In the genomic region with DNA sequence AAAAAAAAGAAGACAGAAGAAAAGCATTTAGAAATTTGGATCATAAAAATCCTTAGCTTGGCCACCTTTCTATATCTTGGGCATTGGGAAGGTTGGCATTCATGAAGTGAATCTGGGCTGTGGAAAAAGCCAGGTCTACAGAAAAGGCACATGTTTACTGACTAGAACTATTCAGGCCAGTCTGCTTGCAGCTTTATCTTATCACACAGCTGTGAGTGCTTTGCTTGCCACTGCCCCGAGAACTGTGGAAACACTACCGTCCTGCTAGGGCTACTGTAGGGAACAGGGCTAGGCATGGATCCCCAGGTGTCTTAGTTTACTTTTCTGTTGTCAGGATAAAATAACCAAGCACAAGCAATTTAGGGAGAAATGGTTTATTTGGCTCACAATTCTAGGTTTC, we compare ENCODE assay signal across 31 mouse cellular contexts.
DNase-seq lines count a peak whose midpoint lies in the region; ATAC-seq and TF ChIP-seq lines count a peak whose summit lies in the region.
"Had no signal": no experiment of that assay in that cellular context is flagged by ENCODE, and none has a peak within 500 bp of the region (broad histone marks: within the 10 kb centered on the region; RNA-seq: fewer than 3 reads in every experiment).

No protein-coding gene starts in this region.

- H3K27ac ChIP-seq in heart, embryonic 14.5 days (replicated peaks in 1 of 2; ENCODE audit: control insufficient read depth in 1 of 2, insufficient read depth in 1 of 2, low read depth in 2 of 2, low read length in 2 of 2), result no peak overlapping the region
- no peak overlapping the region for H3K27ac ChIP-seq in liver, embryonic 15.5 days (replicated peaks)
- no peak overlapping the region for H3K27ac ChIP-seq in lung, postnatal 0 days (ENCODE audit: low read length)
- H3K27ac ChIP-seq: embryonic facial prominence, embryonic 12.5 days; heart, embryonic 15.5 days; hindbrain, embryonic 14.5 days; limb, embryonic 12.5 days; macrophage; midbrain, embryonic 10.5 days; midbrain, embryonic 15.5 days; neural tube, embryonic 15.5 days had no signal

- no peak overlapping the region; the same call in 1 of the 2 replicates for H3K4me2 ChIP-seq in heart, embryonic 14.5 days (ENCODE audit: low read length)
- no peak overlapping the region for H3K4me2 ChIP-seq in liver, embryonic 15.5 days
- no peak overlapping the region for H3K4me2 ChIP-seq in lung, postnatal 0 days (replicated peaks; ENCODE audit: low read depth, low read length)
- H3K4me2 ChIP-seq: embryonic facial prominence, embryonic 12.5 days; heart, embryonic 15.5 days; hindbrain, embryonic 14.5 days; limb, embryonic 12.5 days; midbrain, embryonic 15.5 days; neural tube, embryonic 15.5 days had no signal

- no peak overlapping the region for H3K4me3 ChIP-seq in heart, embryonic 14.5 days (ENCODE audit: control insufficient read depth in 1 of 2, insufficient read depth in 1 of 2, low read depth in 1 of 2, low read length in 2 of 2)
- no peak overlapping the region for H3K4me3 ChIP-seq in liver, embryonic 15.5 days (replicated peaks)
- no peak overlapping the region for H3K4me3 ChIP-seq in lung, postnatal 0 days (ENCODE audit: low read depth, low read length)
- H3K4me3 ChIP-seq: embryonic facial prominence, embryonic 12.5 days; heart, embryonic 15.5 days; limb, embryonic 12.5 days; midbrain, embryonic 10.5 days; midbrain, embryonic 15.5 days; neural tube, embryonic 15.5 days had no signal

- H3K4me1 ChIP-seq in heart, embryonic 14.5 days (ENCODE audit: control insufficient read depth in 2 of 2, insufficient read depth in 2 of 2, low read length in 2 of 2), result peaks cover 7 to 8% of the 10 kb centered on the region in 2 experiments
- H3K4me1 ChIP-seq in liver, embryonic 15.5 days (replicated peaks), result peaks cover 25% of the 10 kb centered on the region
- no peaks in the 10 kb centered on the region for H3K4me1 ChIP-seq in lung, postnatal 0 days (ENCODE audit: insufficient read depth, low read depth, low read length)
- H3K4me1 ChIP-seq: embryonic facial prominence, embryonic 12.5 days; limb, embryonic 12.5 days; midbrain, embryonic 10.5 days; midbrain, embryonic 15.5 days; neural tube, embryonic 15.5 days had no signal

- no peaks in the 10 kb centered on the region for H3K36me3 ChIP-seq in heart, embryonic 14.5 days (ENCODE audit: control insufficient read depth, insufficient read depth, low read length)
- H3K36me3 ChIP-seq in liver, embryonic 15.5 days (replicated peaks), result no peaks in the 10 kb centered on the region
- H3K36me3 ChIP-seq in lung, postnatal 0 days (ENCODE audit: insufficient read depth, low read length), result no peaks in the 10 kb centered on the region
- H3K36me3 ChIP-seq: embryonic facial prominence, embryonic 12.5 days; heart, embryonic 15.5 days; limb, embryonic 12.5 days; midbrain, embryonic 10.5 days; midbrain, embryonic 15.5 days; neural tube, embryonic 15.5 days had no signal

- ATAC-seq in heart, embryonic 14.5 days (ENCODE audit: insufficient number of reproducible peaks, insufficient read depth, low FRiP score, low read depth), result peak; percentile 64; the same call in 1 of the 2 replicates
- ATAC-seq in erythroblast, adult 5-6 weeks (replicated peaks; ENCODE audit: low FRiP score, poor library complexity, severe bottlenecking), result peak; percentile 88
- ATAC-seq in liver, embryonic 15.5 days (ENCODE audit: insufficient read depth), result peak; percentile 73; the same call in 1 of the 2 replicates
- ATAC-seq in erythroid progenitor cell, adult 5-6 weeks (replicated peaks; ENCODE audit: low FRiP score, poor library complexity, severe bottlenecking), result no peak
- ATAC-seq in lung, postnatal 0 days, result no peak
- ATAC-seq: forebrain, embryonic 16.5 days; intestine, postnatal 0 days; midbrain, embryonic 15.5 days had no signal

- H3K9me3 ChIP-seq in heart, embryonic 14.5 days (ENCODE audit: control insufficient read depth, low read length), result no peaks in the 10 kb centered on the region
- H3K9me3 ChIP-seq in liver, embryonic 15.5 days (replicated peaks), result no peaks in the 10 kb centered on the region
- no peaks in the 10 kb centered on the region for H3K9me3 ChIP-seq in lung, postnatal 0 days (ENCODE audit: low read length)
- H3K9me3 ChIP-seq: embryonic facial prominence, embryonic 12.5 days; heart, embryonic 15.5 days; limb, embryonic 12.5 days; midbrain, embryonic 10.5 days; midbrain, embryonic 15.5 days; neural tube, embryonic 15.5 days had no signal

- DNase-seq in heart, postnatal 4 days, result no peak
- no peak for DNase-seq in thymus, postnatal 0 days (ENCODE audit: low spot score)
- DNase-seq in lung, postnatal 0 days (ENCODE audit: low spot score), result no peak
- DNase-seq: adrenal gland, postnatal 10 days; B cell, adult 2 months; cerebellum, adult 9-10 months; cerebellum, postnatal 36 days; embryo, embryonic 11 days; gastrocnemius, postnatal 10 days; kidney, adult 9 months; kidney, postnatal 14 days; layer of hippocampus, adult 9-11 months; lung, adult 18-20 months; lung, postnatal 10 days; retina, postnatal 1 day; right cerebral cortex, postnatal 14 days; thymus, postnatal 14 days had no signal

- H3K9ac ChIP-seq in heart, embryonic 14.5 days (ENCODE audit: low read length), result no peak overlapping the region
- H3K9ac ChIP-seq in liver, embryonic 15.5 days, result no peak overlapping the region
- no peak overlapping the region for H3K9ac ChIP-seq in lung, postnatal 0 days (replicated peaks; ENCODE audit: low read depth)
- H3K9ac ChIP-seq: embryonic facial prominence, embryonic 12.5 days; heart, embryonic 15.5 days; hindbrain, embryonic 14.5 days; limb, embryonic 12.5 days; midbrain, embryonic 15.5 days; neural tube, embryonic 15.5 days had no signal

- TF ChIP-seq CTCF in lung, postnatal 0 days (IDR thresholded peaks at IDR 0.05), result no peak

- no peak for TF ChIP-seq EP300 in lung, postnatal 0 days (IDR thresholded peaks at IDR 0.05)

- 42% methylated on average over 2 of the region's 2 CpGs for WGBS in heart, embryonic 14.5 days
- WGBS in liver, embryonic 15.5 days (ENCODE audit: insufficient replicate concordance), result 23% methylated on average over 2 of the region's 2 CpGs
- 70% methylated on average over 2 of the region's 2 CpGs for WGBS in lung, postnatal 0 days

- H3K27me3 ChIP-seq in heart, embryonic 14.5 days (ENCODE audit: control insufficient read depth, insufficient read depth, low read length), result no peaks in the 10 kb centered on the region
- H3K27me3 ChIP-seq in liver, embryonic 15.5 days, result no peaks in the 10 kb centered on the region
- no peaks in the 10 kb centered on the region for H3K27me3 ChIP-seq in lung, postnatal 0 days (replicated peaks; ENCODE audit: insufficient read depth, low read length)
- H3K27me3 ChIP-seq: embryonic facial prominence, embryonic 12.5 days; heart, embryonic 15.5 days; midbrain, embryonic 15.5 days; neural tube, embryonic 15.5 days had no signal

Comparison
In these comparisons a context has a peak if more than half of its experiments do, and no peak if none do; other contexts are left out.
1. ATAC-seq: peak in heart, embryonic 14.5 days (single experiment), erythroblast, adult 5-6 weeks (single experiment) and liver, embryonic 15.5 days (single experiment); none in erythroid progenitor cell, adult 5-6 weeks (single experiment) and lung, postnatal 0 days (single experiment).